Mouse (Mus musculus) Patski (cell line): Measurements from ENCODE around the gene Gadl1. TPM values are rescaled to one million over a fixed set of nuclear protein-coding genes. Genes with fewer than 3 reads are reported as not detected.

Experiments used
- ATAC-seq: fragments of 100-300 bp; one replicate; pipeline ENCODE4 v1.8.0; 2021
- CTCF ChIA-PET: fragments of 350-600 bp; sonication (Branson Sonifier 250); formaldehyde crosslinking; loops from one replicate; lab custom pipeline; 2022; ENCODE audit warnings: inconsistent platforms; lab: Charles Lee
- POLR2A ChIA-PET: fragments of 350-600 bp; sonication (Branson Sonifier 250); formaldehyde crosslinking; loops from one replicate; lab custom pipeline; 2022; ENCODE audit warnings: antibody characterized with exemption, inconsistent platforms; lab: Charles Lee
- DNase-seq: peaks from one replicate; pipeline ENCODE4 v3.0.0-alpha.2; 2011; ENCODE audit warnings: low read depth, low spot score
- H3K27me3 ChIP-seq: fragments of 371-371 bp; one replicate; pipeline ENCODE4 v1.5.1; 2021
- CTCF ChIP-seq: fragments of 100-300 bp; IDR thresholded peaks from one replicate; pipeline ENCODE4 v1.5.1; 2021
- in situ Hi-C: fragments of 300-500 bp; cut with MboI; formaldehyde crosslinking; loops from 3 replicates; pipeline ENCODE4 v1.11.1; 2018; ENCODE audit warnings: low pct_unique_long_range_greater_than_20kb, mixed read lengths
- polyA plus RNA-seq: library from polyadenylated mRNA; unstranded; gene quantifications from one replicate; pipeline ENCODE4 v1.2.3, GENCODE M21; 2021

Gadl1 gene
- polyA plus RNA-seq, result 0.05 TPM

DNA sequence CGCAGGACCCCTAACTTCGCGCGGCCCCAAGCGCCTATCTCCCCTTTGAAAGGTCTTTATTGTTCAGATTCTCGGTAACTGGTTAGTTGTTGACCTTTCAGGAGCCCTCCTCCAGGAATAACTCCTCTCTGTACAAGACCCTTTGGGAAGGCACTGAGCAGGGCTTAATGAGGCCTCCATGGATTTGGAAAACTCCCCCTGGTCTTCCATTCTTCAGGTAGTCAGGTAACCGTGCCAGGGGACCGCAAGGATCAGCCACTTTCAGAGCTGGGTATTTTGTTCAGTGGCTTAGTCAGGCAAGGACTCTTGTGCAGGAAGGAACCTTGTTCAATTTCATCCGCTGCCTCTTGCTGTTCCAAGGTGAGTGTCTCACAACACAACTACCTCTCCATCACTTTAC is at the start of gene Gadl1:
Gene Gadl1, plus strand, starts transcription at position 301 of the 400 bp plus-strand sequence.
- ChIA-PET CTCF (no interaction called here), POLR2A (no interaction called here)
- no peak for DNase-seq
- ATAC-seq, result no peak
- in situ Hi-C loops, result no loop called here
- no peak for TF ChIP-seq CTCF
- H3K27me3 ChIP-seq, result no peaks in the 10 kb centered on the region

DNA sequence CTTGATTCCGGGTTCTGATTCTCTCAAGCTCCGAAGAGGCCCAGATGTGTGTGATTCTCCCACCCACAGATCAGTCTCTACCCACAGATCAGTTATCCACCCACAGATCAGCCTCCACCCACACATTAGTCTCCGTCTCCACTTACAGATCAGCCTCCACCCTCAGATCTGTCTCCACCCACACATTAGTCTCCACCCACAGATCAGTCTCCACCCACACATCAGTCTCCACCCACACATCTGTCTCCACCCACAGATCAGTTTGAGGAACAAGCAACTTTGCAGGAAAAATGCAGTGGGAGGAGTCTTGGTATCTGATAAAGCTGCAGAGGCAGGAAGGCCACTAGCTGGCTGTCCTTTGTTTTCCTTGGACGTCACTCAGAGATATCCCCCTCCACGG is 46.5 kb upstream of the Gadl1 start:
- in situ Hi-C loops, result no loop called here
- ATAC-seq (no peak), DNase-seq (no peak)
- POLR2A ChIA-PET, result no interaction called here
- no peak for TF ChIP-seq CTCF
- CTCF ChIA-PET, result no interaction called here
- no peaks in the 10 kb centered on the region for H3K27me3 ChIP-seq

DNA sequence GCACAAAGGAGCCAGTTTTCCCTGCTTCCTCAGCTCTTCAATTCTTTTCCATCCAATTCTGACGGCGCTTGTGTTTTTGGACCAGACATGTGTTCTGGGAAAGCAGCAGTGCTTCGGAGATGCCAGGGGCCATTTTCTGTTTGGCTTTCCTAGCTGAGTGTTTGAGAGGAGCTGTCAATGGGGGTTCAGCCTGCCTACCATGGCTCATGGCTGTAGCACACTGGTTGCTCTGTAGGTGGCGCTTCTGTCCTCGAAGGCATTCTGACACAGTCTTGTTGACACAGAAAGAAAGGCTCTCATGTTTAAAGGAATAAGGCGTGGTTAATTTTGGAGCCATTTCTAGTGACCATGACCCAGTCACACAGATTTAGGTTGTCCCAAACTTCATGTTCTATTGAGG is 45.9 kb upstream of the Gadl1 start:
- ChIA-PET POLR2A (no interaction called here), CTCF (no interaction called here)
- DNase-seq (no peak), ATAC-seq (no peak)
- H3K27me3 ChIP-seq, result no peaks in the 10 kb centered on the region
- in situ Hi-C loops, result no loop called here
- peak; percentile 16 for TF ChIP-seq CTCF

DNA sequence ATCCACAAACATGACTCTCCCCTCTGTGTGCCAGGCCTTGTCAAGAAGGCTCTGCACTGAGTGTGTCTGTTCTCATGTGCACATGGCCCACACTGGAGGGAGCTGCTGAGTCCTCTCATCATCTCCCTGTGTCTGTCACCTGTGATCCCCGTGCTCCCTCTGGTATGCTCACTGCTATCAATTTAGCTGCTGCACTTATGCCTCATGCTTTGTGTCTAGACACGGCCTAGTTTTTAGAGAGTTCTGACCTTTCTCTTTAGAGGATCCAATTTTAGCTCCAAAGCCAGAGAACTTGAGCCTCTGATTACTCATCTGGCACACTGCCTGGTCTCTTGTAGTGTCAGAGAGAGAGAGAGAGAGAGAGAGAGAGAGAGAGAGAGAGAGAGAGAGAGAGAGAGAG is 42.0 kb upstream of the Gadl1 start:
- H3K27me3 ChIP-seq, result no peaks in the 10 kb centered on the region
- TF ChIP-seq CTCF, result no peak
- ATAC-seq, result no peak
- POLR2A ChIA-PET, result interaction anchor here (0.7 kb wide), 1 partner anchor 1894 kb away, joined by 5 read pairs; no protein-coding TSS in a partner anchor
- peak; percentile 72 for DNase-seq
- CTCF ChIA-PET, result interaction anchor here (1.0 kb wide), 1 partner anchor 10 kb away, joined by 3 read pairs; no protein-coding TSS in a partner anchor
- in situ Hi-C loops, result no loop called here

DNA sequence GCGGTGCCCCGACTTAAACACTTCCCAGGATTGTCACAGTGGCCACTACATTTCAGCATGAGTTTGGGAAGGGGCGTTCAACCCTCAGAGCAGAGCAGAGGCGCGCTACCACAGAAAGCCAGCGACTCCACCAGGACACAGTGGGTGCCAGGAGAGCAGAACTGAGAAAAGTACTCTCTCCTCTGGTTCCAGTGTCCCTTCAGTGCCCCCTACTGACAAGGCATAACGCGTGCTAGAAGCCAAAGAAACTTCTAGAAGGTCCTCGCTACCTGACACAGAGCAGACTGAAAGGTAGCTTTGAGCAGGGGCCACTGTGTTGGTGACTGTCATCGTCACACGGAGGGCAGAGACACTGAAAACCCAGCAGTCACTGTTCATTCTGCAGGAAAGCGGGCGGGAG is 39.1 kb upstream of the Gadl1 start:
- TF ChIP-seq CTCF, result peak; percentile 22
- in situ Hi-C loops, result no loop called here
- ChIA-PET CTCF (no interaction called here), POLR2A (no interaction called here)
- no peak for ATAC-seq
- no peak for DNase-seq
- no peaks in the 10 kb centered on the region for H3K27me3 ChIP-seq

DNA sequence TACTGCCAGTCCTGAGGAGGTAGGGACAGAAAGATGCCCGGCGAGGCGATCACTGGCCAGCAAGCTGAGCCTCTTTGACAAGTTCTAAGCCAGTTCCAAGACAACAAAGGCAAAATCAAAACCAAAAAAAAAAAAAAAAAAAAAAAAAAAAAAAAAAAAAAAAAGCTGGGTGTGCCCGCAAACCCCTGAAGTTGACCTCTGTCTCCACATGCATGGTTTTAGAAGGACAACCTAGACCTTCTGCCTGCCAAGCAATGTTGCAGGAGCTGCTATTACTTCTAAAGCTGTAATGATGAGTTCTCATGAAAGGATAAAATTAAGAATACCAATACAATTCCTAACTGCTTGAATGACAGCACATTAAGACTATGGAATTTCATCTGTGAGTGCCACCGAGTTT is 38.6 kb upstream of the Gadl1 start:
- no peak for DNase-seq
- in situ Hi-C loops, result no loop called here
- no peak for ATAC-seq
- POLR2A ChIA-PET, result no interaction called here
- no peak for TF ChIP-seq CTCF
- CTCF ChIA-PET, result no interaction called here
- H3K27me3 ChIP-seq, result no peaks in the 10 kb centered on the region

DNA sequence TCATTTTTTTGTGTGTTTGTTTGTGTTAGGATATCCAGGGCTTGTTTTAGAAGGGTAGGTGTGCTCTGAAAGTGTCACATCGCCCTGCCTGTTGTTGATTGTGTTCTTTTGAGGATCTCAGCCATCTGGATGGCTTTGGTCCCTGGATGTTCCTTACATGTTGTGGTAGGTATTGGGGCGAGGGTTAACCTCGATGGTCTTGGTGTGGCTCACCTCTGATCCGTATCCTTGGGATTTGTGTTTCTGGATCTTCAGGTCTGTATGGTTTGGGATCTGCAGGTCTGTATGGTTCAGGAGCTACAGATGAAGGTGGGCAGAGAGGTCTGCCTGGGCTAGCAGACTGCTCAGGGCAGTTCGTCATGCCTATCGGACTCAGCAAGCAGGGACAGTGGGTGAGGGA is 28.8 kb upstream of the Gadl1 start:
- no peak for ATAC-seq
- DNase-seq, result no peak
- CTCF ChIA-PET, result no interaction called here
- no peak for TF ChIP-seq CTCF
- POLR2A ChIA-PET, result no interaction called here
- in situ Hi-C loops, result no loop called here
- no peaks in the 10 kb centered on the region for H3K27me3 ChIP-seq

DNA sequence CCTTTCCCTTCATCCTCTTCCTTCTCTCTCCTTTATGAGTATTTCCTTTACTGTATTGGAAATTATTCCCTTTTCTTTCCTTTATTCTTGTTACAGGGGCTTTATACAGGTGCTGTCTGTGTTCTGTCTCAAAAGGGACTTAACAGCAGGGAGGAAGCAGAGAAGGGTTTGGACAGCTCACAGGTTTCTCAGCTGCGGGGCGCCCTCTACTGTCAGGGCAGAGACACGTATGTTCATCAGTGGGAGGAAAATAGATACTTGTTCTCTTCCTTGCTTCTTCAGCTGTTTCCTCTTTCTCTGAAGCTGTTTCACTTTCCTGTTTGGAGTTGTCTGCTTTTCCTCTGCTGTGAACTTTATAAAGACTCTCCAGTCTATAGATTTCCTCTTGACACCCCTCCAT is 28.1 kb upstream of the Gadl1 start:
- TF ChIP-seq CTCF, result peak; percentile 73
- ChIA-PET CTCF (no interaction called here), POLR2A (no interaction called here)
- ATAC-seq (no peak), DNase-seq (no peak)
- H3K27me3 ChIP-seq, result no peaks in the 10 kb centered on the region
- in situ Hi-C loops, result no loop called here

DNA sequence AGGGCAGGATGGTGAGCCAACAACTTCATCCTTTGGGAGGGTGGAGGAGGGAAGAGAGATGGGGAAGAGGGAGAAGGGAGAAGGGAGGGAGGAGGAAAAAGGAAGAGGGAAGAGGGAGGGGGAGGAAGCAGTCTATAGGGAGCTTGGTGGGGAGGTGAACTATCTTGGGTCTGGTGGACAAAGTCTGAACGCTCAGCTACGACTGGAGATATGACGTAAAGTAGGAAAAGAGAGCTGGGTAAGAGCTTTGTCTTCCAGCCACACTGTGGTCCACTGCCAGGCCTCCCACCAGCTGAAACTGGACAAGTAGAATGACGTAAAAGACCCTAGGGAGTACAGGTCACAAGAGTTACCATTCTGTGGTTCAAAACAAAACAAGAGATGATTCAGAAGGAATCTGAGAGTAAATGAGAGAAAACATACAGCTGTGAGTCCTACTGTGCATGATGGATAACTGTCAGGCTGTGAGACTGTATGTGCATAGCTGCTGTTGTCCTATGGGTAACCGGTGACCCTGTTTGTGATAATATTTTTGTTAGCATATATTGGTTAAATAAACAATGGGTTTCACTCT is 26.5 kb upstream of the Gadl1 start:
- DNase-seq, result no peak
- in situ Hi-C loops, result no loop called here
- no peak for ATAC-seq
- POLR2A ChIA-PET, result no interaction called here
- H3K27me3 ChIP-seq, result no peaks in the 10 kb centered on the region
- TF ChIP-seq CTCF, result no peak
- CTCF ChIA-PET, result interaction anchor here (1.4 kb wide), 1 partner anchor 9 kb away, joined by 3 read pairs; no protein-coding TSS in a partner anchor

DNA sequence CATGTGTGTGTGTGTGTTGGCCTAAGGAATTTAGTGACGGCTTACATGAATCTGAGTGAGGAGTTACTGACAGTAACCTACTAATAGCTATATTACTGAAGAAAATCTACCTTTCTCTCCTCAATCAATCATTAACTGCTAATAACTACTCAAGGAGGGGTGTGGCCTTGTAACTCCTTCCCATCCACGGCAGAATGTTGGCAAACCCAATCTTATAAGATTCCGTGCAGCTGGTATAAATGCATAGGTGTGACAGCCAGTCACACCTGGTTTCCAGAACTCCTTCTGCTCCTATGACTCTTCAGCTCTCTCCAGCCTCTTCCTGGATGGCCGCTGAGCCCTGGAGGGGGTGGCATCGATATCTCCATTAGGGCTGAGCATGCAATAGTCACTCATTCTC is 25.8 kb upstream of the Gadl1 start:
- ATAC-seq, result no peak
- DNase-seq, result no peak
- POLR2A ChIA-PET, result no interaction called here
- no peaks in the 10 kb centered on the region for H3K27me3 ChIP-seq
- in situ Hi-C loops, result no loop called here
- no peak for TF ChIP-seq CTCF
- CTCF ChIA-PET, result interaction anchor here (1.4 kb wide), 1 partner anchor 9 kb away, joined by 3 read pairs; no protein-coding TSS in a partner anchor

DNA sequence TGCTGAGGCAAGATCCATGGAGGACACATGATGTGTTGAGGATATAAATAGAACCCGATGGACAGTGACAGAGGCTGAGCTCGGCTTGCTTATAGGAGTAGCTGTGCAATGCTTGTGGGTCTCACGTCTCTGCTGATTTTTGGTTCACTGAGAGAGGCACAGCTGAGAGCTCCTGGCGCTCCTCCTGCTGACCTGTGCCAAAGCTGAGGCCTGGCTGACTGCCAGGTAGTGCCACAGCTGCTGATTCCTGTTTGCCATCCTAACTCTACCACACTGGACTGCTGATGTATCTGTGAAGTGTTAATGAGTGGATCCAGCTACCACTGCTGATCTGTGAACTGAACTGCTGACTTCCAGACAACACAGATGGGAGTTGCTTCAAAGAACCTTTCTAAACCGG is 21.7 kb upstream of the Gadl1 start:
- in situ Hi-C loops, result no loop called here
- ChIA-PET CTCF (no interaction called here), POLR2A (no interaction called here)
- ATAC-seq (no peak), DNase-seq (no peak)
- no peaks in the 10 kb centered on the region for H3K27me3 ChIP-seq
- no peak for TF ChIP-seq CTCF

DNA sequence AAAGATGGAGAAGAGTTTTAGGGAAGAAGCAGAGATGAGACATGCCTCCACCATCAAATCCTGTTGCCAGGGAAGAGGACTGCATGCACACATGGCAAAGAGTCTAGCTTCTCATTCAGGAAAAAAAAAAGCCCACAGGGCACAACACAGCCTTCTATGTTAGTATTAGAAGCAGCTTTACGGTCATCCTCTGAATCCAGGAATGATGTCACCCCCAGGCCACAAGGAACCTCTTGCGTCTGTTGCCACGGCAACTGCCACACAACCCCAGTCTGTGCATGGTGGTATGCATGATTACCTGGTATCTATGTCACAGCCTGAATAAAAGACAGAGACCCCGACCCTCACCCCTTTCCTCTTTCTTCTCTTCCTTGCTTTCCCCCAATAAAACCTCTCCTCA is 16.1 kb upstream of the Gadl1 start:
- in situ Hi-C loops, result no loop called here
- ATAC-seq, result no peak
- no peaks in the 10 kb centered on the region for H3K27me3 ChIP-seq
- POLR2A ChIA-PET, result no interaction called here
- no peak for DNase-seq
- no peak for TF ChIP-seq CTCF
- CTCF ChIA-PET, result no interaction called here
